Mouse (Mus musculus): Measurements from ENCODE around the gene Tsku. TPM values are rescaled to one million over a fixed set of nuclear protein-coding genes. Genes with fewer than 3 reads are reported as not detected.

Tsku gene
- 6.5 and 7.7 TPM in 2 replicates for polyA plus RNA-seq (2016; fragmentation: Nextera tagmentation; extraction: Ambion mirVana)

DNA sequence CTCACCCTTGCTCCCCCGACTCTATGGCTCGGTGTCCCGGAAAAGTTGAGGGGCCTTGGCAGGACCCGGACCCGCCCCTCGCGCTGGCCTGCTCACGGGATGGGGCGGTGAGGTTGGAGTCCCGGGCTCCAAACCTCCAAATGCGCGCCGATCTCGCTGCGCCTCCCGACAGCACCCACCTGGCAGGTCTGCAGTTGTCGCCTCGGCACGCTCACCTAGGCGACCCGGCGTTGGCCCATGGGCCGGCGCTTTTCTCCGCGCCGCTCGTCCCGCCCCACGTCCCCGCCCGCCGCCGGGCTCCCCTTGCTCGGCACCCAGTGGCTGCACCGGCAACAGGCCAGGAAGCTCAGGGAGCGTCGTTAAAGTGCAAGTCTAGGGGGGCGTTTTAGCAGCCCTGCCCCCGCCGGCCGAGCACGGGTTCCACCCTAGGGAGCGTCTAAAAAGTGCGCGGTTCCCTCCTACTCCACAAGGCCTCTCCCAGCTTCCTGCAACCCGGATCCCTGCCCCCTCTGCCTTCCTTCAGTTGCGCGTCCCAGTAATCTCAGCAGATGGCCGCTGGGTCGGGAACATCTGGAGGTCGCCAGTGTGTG is at the start of gene Tsku:
Tsku (minus strand) TSS at position 266 of the 590 bp plus-strand sequence.
- peaks cover 45% of the 10 kb centered on the region for H3K4me1 ChIP-seq
- peak; percentile 94 for ATAC-seq (ENCODE audit: low FRiP score)

DNA sequence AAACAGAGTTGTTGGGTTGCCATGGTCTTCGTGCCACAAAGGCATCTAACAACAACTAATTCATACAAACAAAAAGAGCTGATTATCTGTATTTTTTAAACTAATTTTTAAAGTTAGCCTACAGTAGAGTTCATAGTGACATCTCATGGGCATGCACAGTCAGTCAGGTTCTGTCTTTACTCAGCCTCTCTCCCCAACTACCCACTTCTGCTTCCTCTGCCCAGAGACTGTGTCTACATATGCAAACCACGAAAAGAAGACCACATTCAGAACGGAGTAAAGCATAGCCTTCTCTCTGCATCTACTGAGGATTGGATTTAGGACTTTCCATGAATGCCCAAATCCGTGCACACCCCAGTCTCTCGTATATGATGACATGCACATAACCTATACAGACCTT is 46.5 kb upstream of the Tsku start:
- no peak for ATAC-seq (ENCODE audit: low FRiP score)
- no peaks in the 10 kb centered on the region for H3K36me3 ChIP-seq (replicated peaks)
- no peaks in the 10 kb centered on the region for H3K9me3 ChIP-seq
- no peak overlapping the region for H3K27ac ChIP-seq
- H3K27me3 ChIP-seq = no peaks in the 10 kb centered on the region
- H3K9ac ChIP-seq = no peak overlapping the region
- WGBS = 86% methylated on average over 5 of the region's 5 CpGs
- H3K4me2 ChIP-seq = no peak overlapping the region
- H3K4me3 ChIP-seq (replicated peaks) = no peak overlapping the region
- peaks cover 5% of the 10 kb centered on the region; the same call in 1 of the 2 replicates for H3K4me1 ChIP-seq

More for the DNA sequence above, at the start of gene Tsku:
- Histone ChIP-seq H3K4me2 (peak within 1 kb of the TSS; percentile 83), H3K27me3 (0 out of 2 replicates have a peak, but pooled peaks cover 10% of the 10 kb centered on the region), H3K36me3 (replicated peaks) (no peaks in the 10 kb centered on the region), H3K27ac (peak within 1 kb of the TSS; percentile 70), H3K4me3 (replicated peaks) (peak within 1 kb of the TSS; percentile 67), H3K9ac (peak within 1 kb of the TSS; percentile 77), H3K9me3 (peaks cover 6% of the 10 kb centered on the region; the same call in 1 of the 2 replicates)
- WGBS = under 1% methylated on average over 52 of the region's 52 CpGs

DNA sequence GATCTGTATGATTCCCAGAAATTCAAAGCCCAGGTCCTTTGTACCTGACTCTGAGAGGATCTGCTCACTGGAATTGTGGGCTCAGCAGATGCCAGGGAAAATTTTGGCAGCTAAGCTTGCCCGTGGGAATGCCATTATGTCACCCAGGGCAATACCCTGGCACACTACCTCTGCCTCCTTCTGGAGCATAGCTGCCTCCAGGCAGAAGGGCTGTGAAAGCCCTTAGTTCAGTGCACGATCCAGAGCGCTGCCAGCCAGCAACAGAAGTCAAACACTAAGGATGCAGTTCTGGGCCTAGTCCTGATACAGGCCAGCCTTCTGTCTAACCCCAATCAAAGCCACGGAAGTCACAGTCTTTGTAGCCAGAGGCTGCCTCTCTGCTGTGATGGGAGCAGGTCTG is 42.9 kb upstream of the Tsku start:
- no peaks in the 10 kb centered on the region for H3K36me3 ChIP-seq (replicated peaks)
- WGBS = 75% methylated on average over 4 of the region's 4 CpGs
- no peak overlapping the region for H3K4me3 ChIP-seq (replicated peaks)
- no peak for ATAC-seq (ENCODE audit: low FRiP score)
- no peak overlapping the region for H3K9ac ChIP-seq
- no peaks in the 10 kb centered on the region for H3K27me3 ChIP-seq
- peaks cover 5% of the 10 kb centered on the region; the same call in 1 of the 2 replicates for H3K4me1 ChIP-seq
- no peaks in the 10 kb centered on the region for H3K9me3 ChIP-seq
- no peak overlapping the region for H3K27ac ChIP-seq
- no peak overlapping the region for H3K4me2 ChIP-seq

DNA sequence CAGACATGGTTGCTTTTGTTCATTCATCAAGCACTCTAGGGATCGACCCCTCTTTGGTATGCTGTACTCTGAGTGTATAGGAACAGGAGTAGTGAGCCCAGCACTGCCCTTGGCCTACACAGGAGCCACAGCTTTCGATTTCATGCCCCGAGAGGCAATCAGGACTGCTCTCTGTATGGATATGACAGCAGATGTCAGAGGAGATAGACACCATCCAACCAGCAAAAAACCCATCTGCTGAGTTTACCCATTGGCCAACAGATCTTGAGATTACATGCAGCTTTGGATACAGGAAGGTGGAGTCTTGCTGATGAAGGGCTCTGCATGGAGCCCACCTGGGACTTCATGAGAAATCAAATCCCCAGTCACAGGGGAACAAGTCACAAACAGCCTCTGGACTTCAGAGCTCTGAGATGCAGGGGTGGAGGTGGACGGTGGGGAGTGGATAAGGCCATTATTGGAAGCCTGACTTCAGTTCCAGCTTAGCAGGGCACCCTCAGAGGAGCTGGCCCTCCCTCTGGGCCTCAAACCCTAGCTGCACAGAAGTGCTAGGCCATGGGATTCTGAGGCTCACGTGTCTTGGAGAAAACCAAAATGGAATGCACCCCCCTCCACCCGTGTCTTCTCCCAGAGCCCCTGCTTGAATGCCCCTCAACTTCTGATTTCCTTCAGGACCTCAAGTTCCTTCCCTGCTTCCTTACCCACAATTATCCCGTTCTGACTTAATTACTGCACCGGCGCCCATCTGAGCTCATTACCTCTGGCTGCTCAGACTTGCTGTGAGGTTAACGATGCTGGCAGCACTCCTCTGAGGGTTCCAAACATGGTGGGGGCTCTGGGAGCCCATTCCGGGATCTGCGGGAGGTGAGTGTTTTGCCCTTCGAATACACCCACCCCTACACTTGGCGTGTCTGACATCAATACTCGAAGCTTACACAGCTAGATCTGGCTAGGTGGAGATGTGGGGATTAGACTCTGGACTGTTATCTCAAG is 41.8 kb upstream of the Tsku start:
- no peaks in the 10 kb centered on the region for H3K9me3 ChIP-seq
- H3K4me1 ChIP-seq = peaks cover 5% of the 10 kb centered on the region; the same call in 1 of the 2 replicates
- 0 out of 2 replicates have a peak, but pooled peaks have one; percentile 30 for ATAC-seq (ENCODE audit: low FRiP score)
- no peak overlapping the region for H3K9ac ChIP-seq
- H3K4me2 ChIP-seq = no peak overlapping the region
- 48% methylated on average over 15 of the region's 15 CpGs for WGBS
- no peak overlapping the region for H3K4me3 ChIP-seq (replicated peaks)
- no peaks in the 10 kb centered on the region for H3K36me3 ChIP-seq (replicated peaks)
- no peaks in the 10 kb centered on the region for H3K27me3 ChIP-seq
- H3K27ac ChIP-seq = no peak overlapping the region

DNA sequence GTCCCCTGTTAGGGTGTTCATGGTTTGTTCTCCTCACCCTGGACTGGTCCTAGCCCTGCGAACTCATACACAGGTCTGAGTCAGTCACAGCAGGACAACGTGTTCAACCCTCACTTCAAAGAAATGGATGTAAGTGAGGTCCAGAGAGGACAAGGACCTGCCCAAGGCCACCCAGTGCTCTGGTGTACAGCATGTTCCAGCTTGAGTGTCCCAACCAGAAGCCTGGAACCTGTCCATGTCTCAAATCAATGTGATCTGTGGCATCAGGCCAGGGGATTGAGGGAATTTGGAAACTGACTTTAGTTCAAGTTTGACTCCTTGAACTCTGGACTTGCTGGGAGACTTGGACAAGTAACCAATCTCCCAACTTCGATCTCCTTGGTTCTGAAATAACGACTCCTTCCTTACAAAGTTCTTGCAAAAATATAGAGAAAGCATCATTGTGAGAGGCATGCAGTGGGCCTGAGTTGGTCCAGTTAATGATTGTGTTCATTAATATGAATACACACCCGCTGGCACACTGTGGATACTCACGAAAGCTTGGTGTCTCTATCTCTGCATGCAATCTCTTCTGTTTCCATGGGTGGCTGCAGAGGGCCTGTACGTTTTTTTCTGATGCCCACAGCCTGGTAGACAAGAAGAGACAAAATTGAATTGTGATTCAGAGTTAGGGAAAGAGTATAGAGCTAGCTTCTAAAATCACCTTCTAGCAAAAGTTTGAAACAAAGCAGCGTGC is 31.5 kb upstream of the Tsku start:
- Histone ChIP-seq H3K36me3 (replicated peaks) (no peaks in the 10 kb centered on the region), H3K9ac (no peak overlapping the region), H3K4me1 (no peaks in the 10 kb centered on the region), H3K4me2 (no peak overlapping the region), H3K9me3 (no peaks in the 10 kb centered on the region), H3K4me3 (replicated peaks) (no peak overlapping the region), H3K27ac (no peak overlapping the region), H3K27me3 (no peaks in the 10 kb centered on the region)
- no peak for ATAC-seq (ENCODE audit: low FRiP score)
- 81% methylated on average over 8 of the region's 8 CpGs for WGBS

DNA sequence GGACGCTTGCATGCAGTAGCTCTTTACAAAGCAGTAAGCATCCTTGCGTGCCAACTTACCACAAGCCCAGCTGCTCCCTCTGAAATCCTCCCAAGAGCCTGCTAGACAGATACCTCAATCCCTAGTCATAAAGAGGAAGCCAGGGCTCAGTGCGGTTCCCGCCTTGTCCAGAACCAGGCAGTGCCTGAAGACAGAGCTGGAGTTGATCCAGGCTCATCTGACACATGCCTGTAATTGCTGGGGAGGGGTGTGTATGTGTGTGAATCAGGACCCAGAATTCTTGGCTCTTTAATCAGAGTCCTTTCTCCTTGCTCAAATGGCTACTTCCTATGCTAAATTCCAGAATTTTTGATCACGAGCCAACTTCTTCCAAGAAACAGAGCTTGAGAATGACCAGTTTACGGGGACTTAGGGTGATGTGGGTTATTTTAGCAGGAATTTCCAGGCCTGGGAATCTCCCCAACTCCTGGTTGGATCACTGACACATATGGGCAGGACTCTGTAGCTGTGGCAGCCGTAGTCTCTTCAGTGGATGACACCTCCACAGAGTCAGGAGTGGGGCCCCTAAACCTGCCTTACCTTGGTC is 30.3 kb upstream of the Tsku start:
- Histone ChIP-seq H3K27ac (no peak overlapping the region), H3K9me3 (no peaks in the 10 kb centered on the region), H3K4me2 (no peak overlapping the region), H3K4me3 (replicated peaks) (no peak overlapping the region), H3K4me1 (no peaks in the 10 kb centered on the region), H3K36me3 (replicated peaks) (no peaks in the 10 kb centered on the region), H3K9ac (no peak overlapping the region), H3K27me3 (no peaks in the 10 kb centered on the region)
- WGBS = 89% methylated on average over 7 of the region's 7 CpGs
- no peak for ATAC-seq (ENCODE audit: low FRiP score)

DNA sequence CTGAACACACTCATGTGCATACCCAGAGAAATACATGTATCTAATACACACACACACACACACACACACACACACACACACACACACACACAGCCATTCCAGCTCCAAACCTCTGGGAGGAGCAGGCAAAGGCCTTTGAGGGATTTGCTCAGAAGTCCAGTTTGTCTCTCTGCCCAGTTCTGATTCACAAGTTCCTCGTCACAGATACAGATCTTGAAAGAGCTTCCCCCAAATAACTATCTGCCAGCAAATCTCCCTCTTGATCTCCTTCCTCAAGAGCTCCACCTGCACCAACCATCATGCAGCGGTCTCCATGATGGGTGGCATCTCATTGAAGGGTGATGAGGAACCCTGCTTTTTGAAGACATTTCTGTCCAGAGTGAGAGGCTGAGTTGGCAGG is 29.4 kb upstream of the Tsku start:
- no peak overlapping the region for H3K27ac ChIP-seq
- no peaks in the 10 kb centered on the region for H3K9me3 ChIP-seq
- H3K36me3 ChIP-seq (replicated peaks) = no peaks in the 10 kb centered on the region
- no peak overlapping the region for H3K4me2 ChIP-seq
- no peaks in the 10 kb centered on the region for H3K27me3 ChIP-seq
- no peak for ATAC-seq (ENCODE audit: low FRiP score)
- H3K4me3 ChIP-seq (replicated peaks) = no peak overlapping the region
- H3K9ac ChIP-seq = no peak overlapping the region
- no peaks in the 10 kb centered on the region for H3K4me1 ChIP-seq
- 92% methylated on average over 2 of the region's 2 CpGs for WGBS

DNA sequence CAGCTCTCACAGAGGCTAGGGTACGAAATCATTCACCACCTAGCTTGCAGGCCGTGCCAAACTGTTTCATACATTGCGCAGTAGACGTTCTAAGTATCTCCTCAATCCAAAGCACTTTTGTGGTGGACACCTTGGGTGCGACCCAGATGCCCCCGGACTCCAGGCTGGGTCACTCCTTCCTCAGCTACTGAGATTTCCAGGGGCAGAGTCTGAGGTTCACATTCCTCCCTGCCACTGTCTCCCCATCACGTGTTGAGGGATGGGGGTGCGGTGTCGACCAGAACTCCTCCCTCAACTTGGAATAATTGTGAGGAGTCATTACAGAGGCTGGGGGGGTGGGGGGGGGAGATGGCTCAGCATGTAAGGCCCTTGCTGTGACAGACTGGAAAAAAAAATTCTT is 28.5 kb upstream of the Tsku start:
- Histone ChIP-seq H3K4me3 (replicated peaks) (no peak overlapping the region), H3K36me3 (replicated peaks) (no peaks in the 10 kb centered on the region), H3K4me2 (no peak overlapping the region), H3K9me3 (no peaks in the 10 kb centered on the region), H3K27ac (no peak overlapping the region), H3K9ac (no peak overlapping the region), H3K27me3 (no peaks in the 10 kb centered on the region), H3K4me1 (no peaks in the 10 kb centered on the region)
- WGBS = 86% methylated on average over 9 of the region's 9 CpGs
- ATAC-seq (ENCODE audit: low FRiP score) = no peak

DNA sequence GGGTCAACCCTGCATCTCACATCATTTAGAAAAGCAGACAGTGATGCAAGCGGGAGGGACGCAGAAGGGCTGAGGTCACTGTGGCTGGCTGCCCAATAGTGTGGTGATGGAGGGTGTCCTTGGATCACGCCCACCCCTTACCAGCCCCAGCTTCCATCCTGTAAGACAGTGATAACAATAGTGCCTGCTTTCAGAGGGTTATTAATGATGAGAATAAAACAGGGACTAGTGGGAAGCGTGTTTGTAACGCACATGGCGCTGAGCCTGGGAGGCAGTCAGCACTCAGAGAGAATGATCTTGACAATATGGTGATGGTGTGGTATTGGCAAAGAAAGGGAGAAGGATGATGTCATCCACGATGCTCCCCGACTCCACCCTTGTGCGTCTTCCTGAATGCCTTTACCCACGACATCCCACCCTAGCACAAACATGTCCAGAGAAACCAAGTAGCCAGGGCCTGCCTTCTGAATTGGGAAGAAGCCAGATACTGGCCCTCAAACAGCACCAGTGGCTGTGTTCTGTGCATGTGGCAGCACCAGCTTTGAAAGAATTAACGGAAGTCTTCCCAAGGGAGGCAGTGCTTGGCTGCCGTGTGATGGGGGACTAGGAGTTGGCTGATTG is 27.9 kb upstream of the Tsku start:
- WGBS = 75% methylated on average over 12 of the region's 12 CpGs
- no peak for ATAC-seq (ENCODE audit: low FRiP score)

DNA sequence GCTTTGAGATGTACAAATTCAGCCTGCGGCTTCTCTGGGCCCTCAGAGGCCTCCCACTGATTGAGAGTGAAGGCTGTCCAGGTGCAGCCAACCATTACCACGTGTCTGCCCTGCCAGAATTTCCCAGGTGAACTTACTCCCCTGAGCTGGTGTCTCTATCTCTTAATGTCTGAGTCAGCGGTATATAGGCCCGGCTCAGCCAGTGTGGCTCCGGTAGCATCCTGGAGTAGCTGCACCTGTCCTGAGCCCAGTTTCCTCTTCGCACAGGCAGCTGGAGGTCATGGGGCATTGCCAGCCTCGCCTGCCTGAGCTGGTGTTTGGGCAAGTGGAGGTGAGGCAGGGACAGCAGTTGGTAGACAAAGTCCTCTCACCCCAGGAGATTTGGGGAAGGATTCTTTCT is 26.1 kb upstream of the Tsku start:
- no peak overlapping the region for H3K27ac ChIP-seq
- no peaks in the 10 kb centered on the region for H3K9me3 ChIP-seq
- H3K4me1 ChIP-seq = no peaks in the 10 kb centered on the region
- 74% methylated on average over 7 of the region's 7 CpGs for WGBS
- no peak overlapping the region for H3K4me2 ChIP-seq
- no peak for ATAC-seq (ENCODE audit: low FRiP score)
- H3K9ac ChIP-seq = no peak overlapping the region
- H3K27me3 ChIP-seq = no peaks in the 10 kb centered on the region
- no peak overlapping the region for H3K4me3 ChIP-seq (replicated peaks)
- no peaks in the 10 kb centered on the region for H3K36me3 ChIP-seq (replicated peaks)

More for the DNA sequence above, 27.9 kb upstream of the Tsku start:
- Histone ChIP-seq H3K4me1 (no peaks in the 10 kb centered on the region), H3K4me2 (no peak overlapping the region), H3K27me3 (no peaks in the 10 kb centered on the region), H3K9ac (no peak overlapping the region), H3K36me3 (replicated peaks) (no peaks in the 10 kb centered on the region), H3K4me3 (replicated peaks) (no peak overlapping the region), H3K27ac (no peak overlapping the region), H3K9me3 (no peaks in the 10 kb centered on the region)

DNA sequence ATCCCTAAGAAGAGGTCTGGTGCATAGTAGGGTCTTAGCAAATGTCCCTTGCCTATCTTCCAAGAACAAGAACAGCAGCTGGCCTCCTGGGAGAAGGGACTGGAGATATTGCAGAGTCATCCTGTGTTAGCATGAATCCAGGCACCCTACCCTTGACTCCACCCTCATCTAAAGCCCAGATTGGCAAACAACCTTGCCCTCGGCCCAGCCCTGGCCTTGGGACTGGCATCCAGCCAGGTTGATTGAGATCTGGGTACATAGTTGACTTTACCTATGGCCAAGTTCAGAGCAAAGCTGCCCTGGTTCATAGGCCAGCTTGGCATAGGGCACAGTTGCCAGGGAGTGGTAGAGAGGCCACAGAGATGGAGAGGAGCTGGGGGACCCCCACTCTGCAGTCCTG is 24.0 kb upstream of the Tsku start:
- no peak overlapping the region for H3K9ac ChIP-seq
- WGBS = 100% methylated on average over 1 of the region's 1 CpGs
- H3K9me3 ChIP-seq = no peaks in the 10 kb centered on the region
- H3K27ac ChIP-seq = no peak overlapping the region
- ATAC-seq (ENCODE audit: low FRiP score) = no peak
- no peak overlapping the region for H3K4me3 ChIP-seq (replicated peaks)
- H3K4me1 ChIP-seq = peaks cover 4% of the 10 kb centered on the region; the same call in 1 of the 2 replicates
- no peaks in the 10 kb centered on the region for H3K36me3 ChIP-seq (replicated peaks)
- H3K27me3 ChIP-seq = no peaks in the 10 kb centered on the region
- no peak overlapping the region for H3K4me2 ChIP-seq
